Mouse (Mus musculus) MEL (cell line): ENCODE data around the gene Cckar. TPM values are rescaled to one million over a fixed set of nuclear protein-coding genes. Genes with fewer than 3 reads are reported as not detected.

ENCODE experiments used
- DNase-seq: peaks from one replicate; pipeline ENCODE4 v3.0.0; 2011; ENCODE audit warnings: low read depth, low spot score
- H3K27ac ChIP-seq: 2 replicates; pipeline ENCODE4 v1.5.1; 2012; ENCODE audit warnings: low read depth, mild to moderate bottlenecking, control low read depth, low read length, moderate library complexity; ENCODE audit not compliant: control insufficient read depth
- H3K27me3 ChIP-seq, 2 experiments: fragments of 150-350 bp in 1 of 2; sonication (generic) in 1 of 2; 2 replicates each; pipeline ENCODE4 v1.6.1; 2012; ENCODE audit warnings: low read length in 2 of 2, mild to moderate bottlenecking in 2 of 2, improper control_type of control experiment in 1 of 2, moderate library complexity in 1 of 2; ENCODE audit not compliant: insufficient read depth in 2 of 2, control insufficient read depth in 1 of 2
- H3K36me3 ChIP-seq, 2 experiments: 2 replicates each; pipeline ENCODE4 v1.6.1; 2012 to 2014; ENCODE audit warnings: low read length in 2 of 2, improper control_type of control experiment in 1 of 2, inconsistent platforms in 1 of 2, mild to moderate bottlenecking in 1 of 2; ENCODE audit not compliant: insufficient read depth in 2 of 2, control insufficient read depth in 1 of 2
- H3K4me1 ChIP-seq, 2 experiments: fragments of 150-350 bp in 1 of 2; sonication (generic) in 1 of 2; 2 replicates each; pipeline ENCODE4 v1.6.1; 2012; ENCODE audit warnings: low read length in 2 of 2, improper control_type of control experiment in 1 of 2, mild to moderate bottlenecking in 1 of 2; ENCODE audit not compliant: insufficient read depth in 2 of 2, control insufficient read depth in 1 of 2
- H3K4me3 ChIP-seq, 2 experiments: fragments of 150-350 bp in 1 of 2; sonication (generic) in 1 of 2; 2 replicates each; pipeline ENCODE4 v1.5.1; 2012; ENCODE audit warnings: low read depth in 2 of 2, low read length in 2 of 2, mild to moderate bottlenecking in 2 of 2, moderate library complexity in 2 of 2, control low read depth in 1 of 2, improper control_type of control experiment in 1 of 2; ENCODE audit not compliant: control insufficient read depth in 1 of 2, insufficient read depth in 1 of 2
- H3K79me2 ChIP-seq: 2 replicates; pipeline ENCODE4 v1.6.1; 2012; ENCODE audit warnings: mild to moderate bottlenecking, low read length, moderate library complexity; ENCODE audit not compliant: control insufficient read depth, poor library complexity, insufficient read depth
- H3K9ac ChIP-seq: 2 replicates; pipeline ENCODE4 v1.6.1; 2012; ENCODE audit warnings: low read depth, mild to moderate bottlenecking, control low read depth, low read length, moderate library complexity; ENCODE audit not compliant: control insufficient read depth, poor library complexity, severe bottlenecking
- H3K9me3 ChIP-seq: fragments of 150-350 bp; sonication (generic); replicated peaks from 2 replicates; pipeline ENCODE4 v1.6.1; 2012; ENCODE audit warnings: mild to moderate bottlenecking, low read length, improper control_type of control experiment, moderate library complexity; ENCODE audit not compliant: insufficient read depth
- CTCF ChIP-seq, 3 experiments: IDR thresholded peaks in 2 of 3; conservative IDR thresholded peaks in 1 of 3; 2 replicates each; pipeline ENCODE4 v1.5.1; 2011 to 2012; ENCODE audit warnings: low read length in 3 of 3, low read depth in 2 of 3, mild to moderate bottlenecking in 2 of 3, improper control_type of control experiment in 1 of 3, inconsistent platforms in 1 of 3, mixed read lengths in 1 of 3, moderate library complexity in 1 of 3; ENCODE audit not compliant: control insufficient read depth in 1 of 3, insufficient read depth in 1 of 3, poor library complexity in 1 of 3, severe bottlenecking in 1 of 3
- ELF1 ChIP-seq: IDR thresholded peaks from 2 replicates; pipeline ENCODE4 v1.6.1; 2014; ENCODE audit warnings: low read depth, mild to moderate bottlenecking, inconsistent platforms, low read length, improper control_type of control experiment, moderate library complexity
- EP300 ChIP-seq, 2 experiments: IDR thresholded peaks; 2 replicates each; pipeline ENCODE4 v1.6.1; 2011; ENCODE audit warnings: improper control_type of control experiment in 2 of 2, low read length in 2 of 2, low read depth in 1 of 2, mild to moderate bottlenecking in 1 of 2
- GABPA ChIP-seq: IDR thresholded peaks from 2 replicates; pipeline ENCODE4 v1.6.1; 2012; ENCODE audit warnings: low read depth, mild to moderate bottlenecking, inconsistent platforms, low read length, improper control_type of control experiment, moderate library complexity
- HCFC1 ChIP-seq: IDR thresholded peaks from 2 replicates; pipeline ENCODE4 v1.6.1; 2012; ENCODE audit warnings: low read depth, mild to moderate bottlenecking, inconsistent platforms, low read length, improper control_type of control experiment, moderate library complexity
- JUND ChIP-seq: IDR thresholded peaks from 2 replicates; pipeline ENCODE4 v1.6.1; 2011; ENCODE audit warnings: low read depth, mild to moderate bottlenecking, improper control_type of control experiment, low read length
- KAT2A ChIP-seq: conservative IDR thresholded peaks from 2 replicates; pipeline ENCODE4 v1.6.1; 2012; ENCODE audit warnings: low read depth, low read length, improper control_type of control experiment, inconsistent platforms
- MAFK ChIP-seq: IDR thresholded peaks from 2 replicates; pipeline ENCODE4 v1.6.1; 2011; ENCODE audit warnings: low read depth, mild to moderate bottlenecking, low read length, improper control_type of control experiment, borderline replicate concordance
- MAX ChIP-seq: IDR thresholded peaks from 2 replicates; pipeline ENCODE4 v1.6.1; 2011; ENCODE audit warnings: low read length, improper control_type of control experiment
- MXI1 ChIP-seq: IDR thresholded peaks from 2 replicates; pipeline ENCODE4 v1.6.1; 2011; ENCODE audit warnings: mild to moderate bottlenecking, low read depth, low read length, improper control_type of control experiment
- MYB ChIP-seq: IDR thresholded peaks from 2 replicates; pipeline ENCODE4 v1.6.1; 2011; ENCODE audit warnings: mild to moderate bottlenecking, low read depth, low read length, improper control_type of control experiment
- NELFE ChIP-seq: IDR thresholded peaks from 2 replicates; pipeline ENCODE4 v1.6.1; 2011; ENCODE audit warnings: low read depth, low read length, improper control_type of control experiment
- NRF1 ChIP-seq: IDR thresholded peaks from 2 replicates; pipeline ENCODE4 v1.6.1; 2014; ENCODE audit warnings: low read depth, mild to moderate bottlenecking, inconsistent platforms, low read length, improper control_type of control experiment, moderate library complexity; ENCODE audit not compliant: poor library complexity, insufficient read depth, severe bottlenecking
- POLR2AphosphoS2 ChIP-seq: IDR thresholded peaks from 2 replicates; pipeline ENCODE4 v1.6.1; 2011; ENCODE audit warnings: low read length, improper control_type of control experiment
- RAD21 ChIP-seq: IDR thresholded peaks from 2 replicates; pipeline ENCODE4 v1.6.1; 2011; ENCODE audit warnings: mild to moderate bottlenecking, low read depth, low read length, improper control_type of control experiment
- RCOR1 ChIP-seq: IDR thresholded peaks from 2 replicates; pipeline ENCODE4 v1.6.1; 2012; ENCODE audit warnings: low read depth, mild to moderate bottlenecking, inconsistent platforms, low read length, improper control_type of control experiment
- SIN3A ChIP-seq: IDR thresholded peaks from 2 replicates; pipeline ENCODE4 v1.6.1; 2012; ENCODE audit warnings: low read length, improper control_type of control experiment, inconsistent platforms
- USF2 ChIP-seq, 2 experiments: IDR thresholded peaks; 2 replicates each; pipeline ENCODE4 v1.6.1; 2011 to 2012; ENCODE audit warnings: improper control_type of control experiment in 2 of 2, low read length in 2 of 2, borderline replicate concordance in 1 of 2, inconsistent platforms in 1 of 2, low read depth in 1 of 2, mild to moderate bottlenecking in 1 of 2; ENCODE audit not compliant: insufficient read depth in 1 of 2
- ZC3H11A ChIP-seq: IDR thresholded peaks from 2 replicates; pipeline ENCODE4 v1.6.1; 2012; ENCODE audit warnings: low read depth, mild to moderate bottlenecking, inconsistent platforms, low read length, improper control_type of control experiment
- ZNF384 ChIP-seq: IDR thresholded peaks from 2 replicates; pipeline ENCODE4 v1.6.1; 2012; ENCODE audit warnings: low read depth, mild to moderate bottlenecking, inconsistent platforms, low read length, improper control_type of control experiment
- polyA plus RNA-seq, 2 experiments: library from polyadenylated mRNA; stranded (reverse) in 1 of 2; unstranded in 1 of 2; fragments of >175 nt in 1 of 2; fragments of >200 nt in 1 of 2; gene quantifications; 2 replicates each; pipeline versions ENCODE4 v1.2.1 to v1.2.4; 2012; ENCODE audit warnings: low replicate concordance in 2 of 2, low read depth in 1 of 2; ENCODE audit not compliant: insufficient read length in 2 of 2, insufficient read depth in 1 of 2, missing spikeins in 1 of 2
- total RNA-seq: library from RNA; depleted of rRNA; stranded (reverse); fragments of 300-350 nt; gene quantifications from 2 replicates; pipeline ENCODE4 v1.2.3, GENCODE M21; 2012

Cckar gene
- total and polyA plus RNA-seq, 3 experiments, result not detected

DNA sequence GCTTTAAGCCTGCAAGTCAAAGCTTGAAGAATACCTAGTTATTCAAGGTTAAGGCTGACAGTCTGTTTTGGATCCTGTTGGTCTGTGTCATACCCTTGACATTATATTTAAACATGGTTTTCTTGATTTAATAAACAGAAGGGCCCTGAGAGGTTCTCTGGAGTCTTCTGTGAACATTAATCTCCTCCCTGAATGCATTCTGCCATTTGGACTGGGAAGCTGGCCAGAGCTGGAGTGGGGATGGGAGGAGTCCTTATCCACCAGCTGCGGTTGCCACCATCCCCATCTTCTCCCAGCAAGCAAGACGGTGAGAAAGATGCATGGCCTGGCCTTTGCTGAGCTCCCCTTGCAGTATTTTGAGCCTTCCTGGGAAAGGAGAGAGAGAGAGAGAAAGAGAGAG lies 21.1 kb downstream of the Cckar start:
- Histone ChIP-seq H3K27ac (no peak overlapping the region), H3K9me3 (no peaks in the 10 kb centered on the region), H3K27me3 (no peaks in the 10 kb centered on the region), H3K4me3 (no peak overlapping the region), H3K9ac (no peak overlapping the region), H3K79me2 (no peaks in the 10 kb centered on the region), H3K4me1 (no peaks in the 10 kb centered on the region), H3K36me3 (no peaks in the 10 kb centered on the region)
- DNase-seq, result no peak
- TF ChIP-seq USF2 (IDR thresholded peaks at IDR 0.05; ENCODE audit: borderline replicate concordance in 1 of 2, insufficient read depth in 1 of 2, low read depth in 1 of 2, low read length in 2 of 2) (no peak), MAX (no peak), ELF1 (no peak), NRF1 (no peak), CTCF (IDR thresholded peaks at IDR 0.05 in 2 of 3, conservative IDR thresholded peaks at IDR 0.05 in 1 of 3; ENCODE audit: control insufficient read depth in 1 of 3, insufficient read depth in 1 of 3, low read depth in 2 of 3, low read length in 3 of 3, poor library complexity in 1 of 3, severe bottlenecking in 1 of 3) (no peak), HCFC1 (no peak), POLR2AphosphoS2 (no peak)

DNA sequence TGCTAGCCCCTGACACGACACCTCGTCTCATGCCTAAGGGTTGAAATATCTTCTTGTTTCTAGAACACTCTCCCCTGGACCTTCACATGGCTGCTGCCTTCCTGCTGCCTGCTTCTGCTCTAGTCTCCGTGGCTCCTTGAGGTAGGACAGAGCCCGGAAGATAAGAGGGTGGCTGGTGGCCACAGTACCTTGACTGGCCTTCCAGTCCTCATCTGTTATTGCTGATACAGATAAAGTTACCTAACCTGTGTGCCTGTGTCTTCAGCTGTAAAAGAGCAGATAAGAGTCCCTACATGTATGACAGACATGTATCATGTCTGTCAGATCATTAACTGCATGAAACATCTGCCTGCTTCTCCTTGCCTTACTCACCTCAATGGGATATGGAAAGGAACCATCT lies 21.9 kb downstream of the Cckar start:
- Histone ChIP-seq H3K27me3 (no peaks in the 10 kb centered on the region), H3K9ac (no peak overlapping the region), H3K4me3 (no peak overlapping the region), H3K79me2 (no peaks in the 10 kb centered on the region), H3K4me1 (no peaks in the 10 kb centered on the region), H3K36me3 (no peaks in the 10 kb centered on the region), H3K9me3 (no peaks in the 10 kb centered on the region), H3K27ac (no peak overlapping the region)
- TF ChIP-seq MYB, result no peak
- DNase-seq, result no peak

DNA sequence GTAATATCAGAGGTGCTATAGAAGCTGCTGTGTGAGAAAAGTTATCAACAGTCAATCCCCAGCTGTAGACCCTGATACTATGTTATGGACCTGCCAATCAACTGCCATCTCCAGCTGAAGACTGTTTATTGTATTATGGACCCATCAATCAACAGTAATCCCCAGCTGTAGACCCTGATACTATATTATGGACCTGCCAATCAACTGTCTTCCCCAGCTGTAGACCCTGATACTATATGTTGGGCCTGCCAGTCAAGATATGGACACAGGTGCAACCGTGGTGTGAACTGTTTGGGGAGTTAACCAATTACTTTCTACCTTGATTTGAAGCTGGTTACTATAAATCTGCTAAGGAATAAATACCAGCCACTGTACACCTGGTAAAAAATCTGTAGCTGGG lies 23.1 kb downstream of the Cckar start:
- Histone ChIP-seq H3K27me3 (no peaks in the 10 kb centered on the region), H3K79me2 (no peaks in the 10 kb centered on the region), H3K4me3 (no peak overlapping the region), H3K9me3 (no peaks in the 10 kb centered on the region), H3K4me1 (no peaks in the 10 kb centered on the region), H3K27ac (no peak overlapping the region), H3K9ac (no peak overlapping the region), H3K36me3 (no peaks in the 10 kb centered on the region)
- DNase-seq, result no peak
- no peak for TF ChIP-seq MAFK
- no peak for TF ChIP-seq NELFE
- no peak for TF ChIP-seq ELF1
- no peak for TF ChIP-seq CTCF (IDR thresholded peaks at IDR 0.05 in 2 of 3, conservative IDR thresholded peaks at IDR 0.05 in 1 of 3; ENCODE audit: control insufficient read depth in 1 of 3, insufficient read depth in 1 of 3, low read depth in 2 of 3, low read length in 3 of 3, poor library complexity in 1 of 3, severe bottlenecking in 1 of 3)
- TF ChIP-seq SIN3A, result no peak
- TF ChIP-seq JUND, result no peak
- no peak for TF ChIP-seq ZC3H11A
- TF ChIP-seq EP300 (IDR thresholded peaks at IDR 0.05; ENCODE audit: low read depth in 1 of 2, low read length in 2 of 2), result no peak
- no peak for TF ChIP-seq ZNF384
- no peak for TF ChIP-seq MXI1
- TF ChIP-seq GABPA, result no peak
- no peak for TF ChIP-seq RCOR1
- no peak for TF ChIP-seq KAT2A
- TF ChIP-seq RAD21, result no peak
- TF ChIP-seq, all 39 proteins: peak for 0
